Mouse (Mus musculus) limb, embryonic 10.5 days (tissue): ENCODE results near the gene Arhgap42. TPM values are rescaled to one million over a fixed set of nuclear protein-coding genes. Genes with fewer than 3 reads are reported as not detected.

Source experiments
- DNase-seq: peaks from one replicate; pipeline ENCODE4 v3.0.0-alpha.2; 2017; ENCODE audit warnings: low spot score
- H3K27ac ChIP-seq: fragments of 300-500 bp; sonication (generic); 2 replicates; pipeline ENCODE4 v1.5.1; 2016; ENCODE audit warnings: mild to moderate bottlenecking
- H3K27me3 ChIP-seq: fragments of 300-500 bp; sonication (generic); 2 replicates; pipeline ENCODE4 v1.6.1; 2016; ENCODE audit warnings: low read depth, mild to moderate bottlenecking; ENCODE audit not compliant: poor library complexity, severe bottlenecking
- H3K36me3 ChIP-seq: fragments of 300-500 bp; sonication (generic); 2 replicates; pipeline ENCODE4 v1.6.1; 2016; ENCODE audit warnings: mild to moderate bottlenecking, moderate library complexity
- H3K4me1 ChIP-seq: fragments of 300-500 bp; sonication (generic); 2 replicates; pipeline ENCODE4 v1.6.1; 2016
- H3K4me3 ChIP-seq: fragments of 300-500 bp; sonication (generic); 2 replicates; pipeline ENCODE4 v1.5.1; 2016; ENCODE audit warnings: mild to moderate bottlenecking, moderate library complexity
- H3K9me3 ChIP-seq: fragments of 300-500 bp; sonication (generic); replicated peaks from 2 replicates; pipeline ENCODE4 v1.6.1; 2016; ENCODE audit warnings: mild to moderate bottlenecking
- WGBS: fragments of 180-500 bp; shearing (Covaris S2); methylation state at CpG from one replicate; pipeline ENCODE4 v1.1.7; 2016; 5-methylcytosine and 5-hydroxymethylcytosine counted together
- polyA plus RNA-seq: library from polyadenylated mRNA; unstranded; fragments of >200 nt; fragmentation: Nextera tagmentation; extraction: Ambion mirVana; gene quantifications from 2 replicates; pipeline ENCODE4 v1.2.1, GENCODE M21; 2016

Gene Arhgap42
- polyA plus RNA-seq, 1 experiment from 2014 or later, result 43.1 TPM

DNA sequence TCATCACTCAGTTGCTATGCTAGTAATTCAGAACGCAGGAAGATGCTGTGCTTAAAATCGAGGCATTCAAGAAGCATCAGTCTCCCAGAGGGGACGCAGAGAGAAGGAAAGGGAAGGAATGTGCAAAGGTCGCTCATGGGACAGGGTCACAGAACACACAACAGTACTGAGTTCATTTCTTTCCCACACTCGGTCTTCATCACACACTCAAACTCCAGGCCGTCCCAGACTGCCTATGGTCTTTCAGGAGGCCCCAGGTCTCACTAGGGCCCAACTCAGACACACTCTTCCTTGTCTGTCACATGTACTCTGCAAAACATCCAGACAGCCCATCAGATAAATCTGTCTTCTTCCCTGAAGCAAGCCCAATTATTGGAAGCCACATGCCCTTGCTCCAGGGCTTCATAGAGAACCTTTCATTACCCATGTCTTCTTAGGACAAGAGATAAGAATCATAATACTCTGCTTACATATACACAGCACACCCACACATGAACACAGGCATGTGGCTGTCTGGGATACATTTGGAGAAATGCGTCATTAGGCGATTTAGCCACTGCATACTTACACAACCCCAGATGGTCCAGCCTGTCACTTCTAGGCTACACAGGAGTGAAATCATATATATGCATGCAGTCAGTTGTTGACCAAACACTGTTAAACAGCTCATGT, 39.6 kb downstream of the Arhgap42 start:
- no peak for DNase-seq
- 62% methylated on average over 8 of the region's 8 CpGs for WGBS
- Histone ChIP-seq H3K9me3 (no peaks in the 10 kb centered on the region), H3K27me3 (no peaks in the 10 kb centered on the region), H3K27ac (no peak overlapping the region), H3K4me1 (peaks cover 15% of the 10 kb centered on the region), H3K4me3 (no peak overlapping the region), H3K36me3 (0 out of 2 replicates have a peak, but pooled peaks cover 4% of the 10 kb centered on the region)

DNA sequence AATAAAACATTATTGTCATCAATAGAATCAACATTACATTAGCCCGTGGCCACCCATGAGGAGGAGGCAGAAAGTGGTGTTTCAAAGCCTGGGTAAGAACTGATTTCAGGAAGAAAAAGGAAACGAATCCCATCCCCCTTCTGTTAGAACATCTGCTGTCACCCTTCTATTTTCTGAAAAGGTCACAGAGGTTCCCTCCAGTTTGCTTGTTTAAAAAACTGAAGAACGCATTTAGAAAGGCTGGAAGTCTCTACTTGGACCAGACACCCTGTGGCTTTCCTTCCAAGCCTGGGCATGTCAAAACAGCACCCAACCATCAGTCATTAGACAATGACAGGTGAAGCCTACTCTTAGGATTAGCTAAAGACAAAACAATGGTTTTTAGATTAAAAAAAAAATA, 40.3 kb downstream of the Arhgap42 start:
- Histone ChIP-seq H3K27ac (no peak overlapping the region), H3K9me3 (no peaks in the 10 kb centered on the region), H3K36me3 (0 out of 2 replicates have a peak, but pooled peaks cover 4% of the 10 kb centered on the region), H3K4me3 (no peak overlapping the region), H3K4me1 (peaks cover 15% of the 10 kb centered on the region), H3K27me3 (no peaks in the 10 kb centered on the region)
- DNase-seq, result no peak
- 33% methylated on average over 3 of the region's 3 CpGs for WGBS

DNA sequence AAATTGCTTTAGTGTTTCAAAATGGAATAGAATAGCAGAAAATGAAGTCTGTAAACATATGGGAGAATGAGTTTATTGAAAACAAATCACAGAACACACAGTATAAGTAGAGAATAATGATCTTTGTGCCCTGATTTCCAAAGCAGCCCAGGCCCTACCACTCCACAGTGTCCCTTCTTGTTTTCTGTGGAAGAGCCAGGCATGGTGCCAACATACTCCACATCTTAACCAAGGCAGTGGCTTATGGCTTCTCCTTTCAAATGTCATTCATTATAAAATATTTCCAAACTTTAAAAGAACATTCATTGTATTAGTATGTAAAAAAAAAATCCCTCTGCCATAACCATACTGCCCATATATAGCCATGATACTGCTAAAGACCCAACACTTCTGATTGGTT, 42.9 kb downstream of the Arhgap42 start:
- H3K9me3 ChIP-seq, result no peaks in the 10 kb centered on the region
- H3K4me1 ChIP-seq, result peaks cover 15% of the 10 kb centered on the region
- no peak for DNase-seq

GRCm38 (mm10) chr9:9194496-9194895, 44.4 kb downstream of the Arhgap42 start:
- 76% methylated on average over 1 of the region's 1 CpGs for WGBS
- Histone ChIP-seq H3K36me3 (0 out of 2 replicates have a peak, but pooled peaks cover 4% of the 10 kb centered on the region), H3K9me3 (no peaks in the 10 kb centered on the region), H3K4me1 (peaks cover 11% of the 10 kb centered on the region), H3K27ac (no peak overlapping the region), H3K4me3 (no peak overlapping the region), H3K27me3 (no peaks in the 10 kb centered on the region)
- no peak for DNase-seq

More for the DNA sequence above, 42.9 kb downstream of the Arhgap42 start:
- no peak overlapping the region for H3K27ac ChIP-seq
- H3K4me3 ChIP-seq, result no peak overlapping the region
- H3K27me3 ChIP-seq, result no peaks in the 10 kb centered on the region
- 0 out of 2 replicates have a peak, but pooled peaks cover 4% of the 10 kb centered on the region for H3K36me3 ChIP-seq

DNA sequence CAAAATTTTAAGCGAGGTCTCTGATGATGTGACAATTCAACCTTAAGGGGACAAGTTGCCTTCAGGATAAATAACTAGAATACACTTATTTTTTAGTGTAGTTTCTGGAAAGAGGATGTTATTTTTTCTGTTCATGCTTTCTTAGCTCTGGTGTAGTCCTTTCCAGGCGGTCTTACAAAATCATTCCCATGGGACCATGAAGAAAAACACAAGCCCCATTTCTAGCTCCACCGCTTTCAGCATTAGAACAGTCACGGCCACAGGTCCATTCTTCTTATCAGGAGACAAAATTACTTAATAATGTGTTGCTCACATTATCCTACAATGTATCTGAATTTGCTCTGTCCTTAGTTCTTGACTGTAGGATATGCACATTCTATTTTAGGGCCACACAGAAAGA, 46.2 kb downstream of the Arhgap42 start:
- Histone ChIP-seq H3K9me3 (no peaks in the 10 kb centered on the region), H3K36me3 (0 out of 2 replicates have a peak, but pooled peaks cover 4% of the 10 kb centered on the region), H3K27ac (no peak overlapping the region), H3K4me1 (no peaks in the 10 kb centered on the region), H3K4me3 (no peak overlapping the region), H3K27me3 (no peaks in the 10 kb centered on the region)
- WGBS, result 82% methylated on average over 4 of the region's 4 CpGs
- DNase-seq, result no peak

- WGBS, result 94% methylated on average over 1 of the region's 1 CpGs
- DNase-seq, result no peak
- Histone ChIP-seq H3K9me3 (no peaks in the 10 kb centered on the region), H3K27ac (no peak overlapping the region), H3K27me3 (no peaks in the 10 kb centered on the region), H3K36me3 (no peaks in the 10 kb centered on the region), H3K4me1 (no peaks in the 10 kb centered on the region), H3K4me3 (no peak overlapping the region)
Observed at GRCm38 (mm10) chr9:9190835-9191234, 48.1 kb downstream of the Arhgap42 start.

DNA sequence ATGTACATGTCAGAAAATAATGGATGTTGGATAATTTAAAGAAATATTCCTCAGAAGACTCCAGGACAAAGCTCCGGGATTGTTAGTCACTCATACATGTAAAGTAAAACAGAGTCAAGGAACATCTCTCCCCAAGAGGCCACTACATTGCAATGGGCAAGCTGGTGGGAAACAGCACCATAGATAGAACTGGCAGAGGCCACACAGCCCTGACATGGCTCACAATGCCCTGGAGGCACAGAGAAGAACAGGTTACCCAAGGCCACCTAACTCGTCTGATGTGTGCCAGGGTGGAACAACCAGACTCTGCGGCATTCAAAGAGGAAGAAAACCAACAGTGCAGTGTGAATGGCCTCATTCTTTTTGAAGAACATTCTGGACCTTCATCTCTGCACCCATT, 50.7 kb downstream of the Arhgap42 start:
- Histone ChIP-seq H3K27ac (no peak overlapping the region), H3K4me3 (no peak overlapping the region), H3K27me3 (no peaks in the 10 kb centered on the region), H3K36me3 (no peaks in the 10 kb centered on the region), H3K4me1 (no peaks in the 10 kb centered on the region), H3K9me3 (no peaks in the 10 kb centered on the region)
- DNase-seq, result no peak
- WGBS, result 90% methylated on average over 3 of the region's 3 CpGs

- H3K27me3 ChIP-seq, result no peaks in the 10 kb centered on the region
- H3K27ac ChIP-seq, result no peak overlapping the region
- H3K4me1 ChIP-seq, result no peaks in the 10 kb centered on the region
- no peaks in the 10 kb centered on the region for H3K9me3 ChIP-seq
- 87% methylated on average over 4 of the region's 4 CpGs for WGBS
- H3K4me3 ChIP-seq, result no peak overlapping the region
- DNase-seq, result no peak
- H3K36me3 ChIP-seq, result peaks cover 4% of the 10 kb centered on the region; the same call in 1 of the 2 replicates
Observed at GRCm38 (mm10) chr9:9177745-9178144, 61.2 kb downstream of the Arhgap42 start.

DNA sequence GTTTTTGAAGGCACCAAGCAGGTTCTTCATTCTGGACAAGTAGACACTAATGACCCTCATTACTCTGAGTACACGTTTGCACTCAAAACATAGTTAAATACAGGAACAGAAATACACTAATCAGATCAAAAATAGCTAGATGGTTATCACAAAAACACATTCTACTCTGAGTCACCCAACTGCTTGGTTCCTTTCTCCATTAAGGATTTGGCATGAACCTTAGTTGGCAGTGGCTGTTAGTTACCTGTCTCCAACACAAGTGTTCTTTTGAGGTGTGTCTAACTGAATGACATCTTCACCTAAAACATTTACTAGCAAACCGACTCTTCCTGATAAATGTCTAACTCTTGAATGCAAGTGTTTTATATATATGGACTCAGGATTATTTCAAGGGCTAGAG, 64.0 kb downstream of the Arhgap42 start:
- Histone ChIP-seq H3K9me3 (no peaks in the 10 kb centered on the region), H3K27me3 (no peaks in the 10 kb centered on the region), H3K4me1 (peaks cover 7% of the 10 kb centered on the region; the same call in 1 of the 2 replicates), H3K4me3 (no peak overlapping the region), H3K36me3 (peaks cover 4% of the 10 kb centered on the region; the same call in 1 of the 2 replicates), H3K27ac (no peak overlapping the region)
- DNase-seq, result no peak
- 82% methylated on average over 2 of the region's 2 CpGs for WGBS

DNA sequence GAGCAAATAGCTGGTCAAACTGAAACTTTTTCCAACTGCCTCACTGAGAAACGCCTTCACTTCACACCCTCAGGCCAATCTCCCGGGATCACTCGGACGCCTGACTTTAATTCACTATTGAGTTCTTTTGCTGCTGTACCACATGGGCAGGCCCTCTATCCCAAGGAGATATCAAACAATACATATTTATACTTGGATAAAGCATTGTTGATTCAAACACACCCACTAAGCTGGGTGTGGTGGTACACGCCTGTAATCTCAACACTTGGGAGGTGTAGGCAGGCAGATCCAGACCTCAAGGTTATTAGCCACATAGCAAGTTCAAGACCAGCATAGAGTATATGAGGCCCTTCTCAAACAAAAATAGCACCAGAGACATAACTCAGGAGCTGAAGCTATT, 64.7 kb downstream of the Arhgap42 start:
- DNase-seq, result no peak
- peaks cover 7% of the 10 kb centered on the region; the same call in 1 of the 2 replicates for H3K4me1 ChIP-seq
- H3K4me3 ChIP-seq, result no peak overlapping the region
- H3K27ac ChIP-seq, result no peak overlapping the region
- H3K27me3 ChIP-seq, result no peaks in the 10 kb centered on the region
- H3K36me3 ChIP-seq, result peaks cover 4% of the 10 kb centered on the region; the same call in 1 of the 2 replicates
- 88% methylated on average over 5 of the region's 5 CpGs for WGBS
- H3K9me3 ChIP-seq, result no peaks in the 10 kb centered on the region

DNA sequence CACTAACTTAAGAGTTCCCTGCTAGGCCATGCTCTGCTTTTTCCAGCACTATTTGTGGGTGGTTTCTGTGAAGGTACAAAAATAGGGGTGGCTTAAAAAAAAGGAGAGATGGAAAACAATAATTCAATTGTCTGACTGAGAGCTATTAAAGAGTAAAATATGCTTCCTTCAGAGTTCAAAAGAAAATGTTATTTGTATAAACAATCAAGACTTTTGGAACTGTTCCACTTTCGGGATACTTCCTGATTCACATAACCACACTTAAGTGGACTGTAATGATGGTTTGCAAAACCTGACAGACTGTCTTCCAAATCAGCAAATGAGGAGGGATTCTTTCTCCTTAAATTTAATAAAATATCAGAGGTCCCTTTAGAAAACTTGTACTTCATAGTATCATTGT, 65.8 kb downstream of the Arhgap42 start:
- WGBS, result 87% methylated on average over 1 of the region's 1 CpGs
- no peak overlapping the region for H3K27ac ChIP-seq

DNA sequence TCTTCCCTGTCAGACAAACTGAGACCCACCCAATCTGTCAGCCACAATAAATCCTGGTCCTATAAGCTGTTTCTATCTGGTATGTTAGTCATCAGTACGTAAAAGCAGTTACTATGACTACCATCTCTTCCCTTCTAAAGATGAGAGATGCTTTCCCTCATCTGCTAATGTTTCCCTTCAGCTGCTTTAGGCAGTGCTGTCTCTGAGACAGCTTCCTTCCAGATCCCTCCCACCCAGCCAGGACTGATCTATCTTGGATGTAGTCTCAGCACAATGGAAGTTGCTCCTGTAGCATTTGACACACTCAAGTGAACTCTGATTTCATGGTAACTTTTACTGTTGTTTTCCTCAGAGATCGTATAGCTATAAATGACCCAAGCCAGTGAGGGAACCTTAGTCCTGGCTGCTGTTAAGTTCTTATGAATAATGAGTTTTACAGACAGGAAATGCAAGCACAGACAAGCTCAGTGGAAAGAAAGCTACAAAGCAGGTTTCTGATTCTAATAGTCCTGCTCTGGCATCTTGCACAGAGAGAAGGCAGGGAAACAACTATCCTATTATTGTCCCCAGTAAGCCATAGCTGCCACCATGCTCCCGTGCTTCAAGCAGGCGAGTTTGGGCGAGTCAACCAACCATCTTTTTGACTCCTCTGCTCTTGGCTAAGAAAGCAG, 67.6 kb downstream of the Arhgap42 start:
- no peaks in the 10 kb centered on the region for H3K9me3 ChIP-seq
- H3K4me1 ChIP-seq, result peaks cover 7% of the 10 kb centered on the region; the same call in 1 of the 2 replicates
- 72% methylated on average over 5 of the region's 5 CpGs for WGBS
- no peaks in the 10 kb centered on the region for H3K36me3 ChIP-seq
- no peaks in the 10 kb centered on the region for H3K27me3 ChIP-seq
- no peak for DNase-seq
- H3K27ac ChIP-seq, result no peak overlapping the region; the same call in 1 of the 2 replicates
- no peak overlapping the region for H3K4me3 ChIP-seq

More for the DNA sequence above, 65.8 kb downstream of the Arhgap42 start:
- H3K4me1 ChIP-seq, result peaks cover 7% of the 10 kb centered on the region; the same call in 1 of the 2 replicates
- no peak overlapping the region for H3K4me3 ChIP-seq
- H3K36me3 ChIP-seq, result no peaks in the 10 kb centered on the region
- no peaks in the 10 kb centered on the region for H3K9me3 ChIP-seq
- DNase-seq, result no peak
- no peaks in the 10 kb centered on the region for H3K27me3 ChIP-seq

GRCm38 (mm10) chr9:9165641-9166063, 73.2 kb downstream of the Arhgap42 start:
- no peaks in the 10 kb centered on the region for H3K27me3 ChIP-seq
- 88% methylated on average over 4 of the region's 4 CpGs for WGBS
- no peak overlapping the region for H3K4me3 ChIP-seq
- 0 out of 2 replicates have a peak, but pooled peaks cover 2% of the 10 kb centered on the region for H3K36me3 ChIP-seq
- H3K4me1 ChIP-seq, result peaks cover 6% of the 10 kb centered on the region
- H3K9me3 ChIP-seq, result no peaks in the 10 kb centered on the region
- DNase-seq, result no peak
- H3K27ac ChIP-seq, result no peak overlapping the region
